Mouse (Mus musculus): ENCODE results near the gene Carmil2.
A peak's percentile ranks its signal among the peaks of the same experiment; 100 is the strongest.

Carmil2 gene

DNA sequence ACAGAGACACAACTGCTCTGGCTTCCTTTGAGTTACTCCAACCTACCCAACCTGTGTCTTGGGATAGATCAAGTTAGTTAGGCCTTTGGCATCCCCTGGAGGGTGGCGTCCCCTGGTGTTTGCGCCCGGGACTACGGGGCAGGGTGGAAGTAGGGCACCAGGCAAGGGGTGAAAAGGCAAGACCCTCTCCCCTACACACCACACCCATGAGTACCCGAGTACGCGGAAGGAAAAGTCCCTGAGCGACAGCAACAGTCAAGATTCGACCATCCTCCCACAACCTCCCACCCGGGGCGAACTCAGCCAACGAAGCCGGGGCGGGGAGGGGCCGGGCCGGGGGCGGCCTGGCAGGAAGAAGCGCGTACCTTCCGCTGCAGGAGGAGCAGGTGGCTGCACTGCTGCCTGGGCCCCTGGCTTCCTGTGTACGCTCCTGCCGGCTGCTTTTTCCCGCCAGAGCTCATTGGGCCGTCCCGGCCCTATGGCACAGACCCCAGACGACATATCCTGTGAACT, at the start of gene Carmil2:
Gene Carmil2, plus strand, starts transcription at position 479 of the 513 bp plus-strand sequence.
- DNase-seq (ENCODE audit: low spot score in 2 of 2), result no peak

GRCm38 (mm10) chr8:105636963-105637510, 49.0 kb upstream of the Carmil2 start, which contains the start of gene Agrp:
Gene Agrp, minus strand, starts transcription at chr8:105637393.
- DNase-seq (ENCODE audit: low spot score in 2 of 2), result peak in 1 of 2 experiments; percentile 49

DNA sequence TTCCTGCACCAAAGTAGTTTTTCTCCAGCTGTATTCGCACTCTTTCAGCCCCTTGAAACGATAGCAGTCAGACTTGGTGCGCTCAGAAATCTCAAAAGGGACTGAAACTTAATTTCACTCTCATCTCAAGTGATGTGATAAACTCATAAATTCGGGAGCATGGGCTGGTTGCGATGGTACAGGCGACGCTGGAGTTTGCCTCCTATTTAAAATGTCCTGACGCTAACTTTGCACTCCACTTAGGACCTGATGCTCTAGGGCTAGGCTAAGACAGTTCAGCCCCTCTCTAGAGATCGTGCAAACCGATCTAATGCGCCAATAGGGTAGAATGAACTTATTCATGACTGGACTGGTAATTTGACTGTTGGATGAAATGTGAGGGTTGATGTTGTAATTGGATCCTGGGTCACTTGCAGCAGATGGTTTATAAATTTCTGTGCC, 48.5 kb upstream of the Carmil2 start:
- DNase-seq (ENCODE audit: low spot score in 2 of 2), result no peak

DNA sequence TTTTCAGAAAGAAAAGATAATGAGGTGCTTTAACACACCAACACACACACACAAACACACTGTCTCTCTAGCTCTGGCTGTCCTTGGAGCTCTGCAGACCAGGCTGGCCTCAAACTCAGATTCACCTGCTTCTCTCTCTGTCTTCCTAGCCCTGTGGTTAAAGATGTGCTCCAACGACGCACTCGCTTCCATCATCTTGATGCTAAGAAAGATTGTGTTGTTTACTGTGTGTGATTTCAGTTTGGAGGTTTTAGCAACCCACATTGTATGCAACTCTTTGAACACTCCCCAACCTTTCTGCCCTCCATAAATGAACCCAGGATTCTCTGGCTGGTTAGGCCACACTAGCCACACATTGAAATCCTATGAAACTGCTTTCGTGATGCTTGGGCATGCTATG, 47.6 kb upstream of the Carmil2 start:
- DNase-seq (ENCODE audit: low spot score in 2 of 2), result no peak

GRCm38 (mm10) chr8:105639835-105640234, 46.2 kb upstream of the Carmil2 start:
- DNase-seq (ENCODE audit: low spot score in 2 of 2), result no peak

- no peak for DNase-seq (ENCODE audit: low spot score in 2 of 2)
Measured at GRCm38 (mm10) chr8:105640511-105640910, 45.6 kb upstream of the Carmil2 start.

- DNase-seq (ENCODE audit: low spot score in 2 of 2), result no peak
Measured at GRCm38 (mm10) chr8:105645205-105645604, 40.9 kb upstream of the Carmil2 start.

DNA sequence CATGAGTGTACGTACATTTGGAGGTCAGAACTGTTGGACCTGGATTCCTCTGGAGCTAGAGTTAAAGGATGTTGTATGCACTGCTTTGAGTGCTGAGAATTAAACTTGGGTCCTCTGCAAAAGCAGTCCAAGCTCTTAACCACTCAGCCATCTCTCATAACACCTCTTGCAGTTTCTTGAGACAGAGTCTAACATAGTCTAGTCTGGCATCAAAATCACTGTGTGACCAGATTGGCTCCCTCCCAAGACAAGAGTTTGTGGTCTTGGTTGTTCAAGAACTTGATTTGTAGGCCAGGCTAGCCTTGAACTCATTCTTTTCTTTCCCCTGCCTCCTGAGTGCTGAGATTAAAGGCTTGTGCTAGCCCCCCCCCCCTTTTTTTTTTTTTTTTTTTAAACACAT, 37.1 kb upstream of the Carmil2 start:
- no peak for DNase-seq (ENCODE audit: low spot score in 2 of 2)

GRCm38 (mm10) chr8:105657641-105658040, 28.4 kb upstream of the Carmil2 start:
- DNase-seq (ENCODE audit: low spot score in 2 of 2), result no peak

DNA sequence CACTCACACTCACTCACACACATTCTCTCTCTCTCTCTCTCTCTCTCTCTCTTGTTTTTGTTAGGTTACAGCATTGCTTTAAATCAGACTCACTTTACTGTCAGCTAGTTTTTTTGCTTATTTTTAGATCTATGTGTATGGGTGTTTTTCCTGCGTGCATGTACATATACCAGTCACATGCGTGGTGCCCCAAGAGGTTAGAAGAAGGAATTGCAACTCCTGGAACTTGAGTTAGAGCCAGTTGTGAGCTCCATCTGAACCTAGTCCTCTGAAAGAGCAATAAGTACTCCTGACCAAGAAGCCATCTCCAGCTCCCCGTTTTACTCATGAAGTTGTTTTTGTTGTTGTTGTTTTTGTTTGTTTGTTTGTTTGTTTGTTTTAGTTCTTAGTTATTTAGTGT, 24.9 kb upstream of the Carmil2 start:
- DNase-seq (ENCODE audit: low spot score in 2 of 2), result no peak

DNA sequence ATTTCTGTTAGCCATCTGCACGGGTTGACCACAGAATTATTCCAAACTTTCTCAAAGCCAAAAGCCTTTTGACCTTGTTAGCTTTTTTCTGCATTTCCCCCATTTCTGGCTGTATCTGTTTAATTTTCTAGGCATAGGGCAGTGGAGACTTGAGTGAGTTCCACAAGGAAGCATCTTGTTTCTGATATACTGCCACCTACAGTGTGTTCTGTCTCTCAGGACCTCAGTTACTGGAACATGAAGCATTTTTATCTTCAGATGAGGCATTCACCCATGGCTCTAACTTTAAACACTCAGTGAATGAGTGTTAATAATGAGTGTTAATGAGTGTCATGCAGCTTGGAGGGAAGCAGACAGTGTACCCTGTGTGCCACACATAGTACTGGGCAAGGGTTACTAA, 8.2 kb upstream of the Carmil2 start:
- DNase-seq (ENCODE audit: low spot score in 2 of 2), result no peak

- no peak for DNase-seq (ENCODE audit: low spot score in 2 of 2)
Measured at GRCm38 (mm10) chr8:105685325-105685724, 749 bp upstream of the Carmil2 start.

DNA sequence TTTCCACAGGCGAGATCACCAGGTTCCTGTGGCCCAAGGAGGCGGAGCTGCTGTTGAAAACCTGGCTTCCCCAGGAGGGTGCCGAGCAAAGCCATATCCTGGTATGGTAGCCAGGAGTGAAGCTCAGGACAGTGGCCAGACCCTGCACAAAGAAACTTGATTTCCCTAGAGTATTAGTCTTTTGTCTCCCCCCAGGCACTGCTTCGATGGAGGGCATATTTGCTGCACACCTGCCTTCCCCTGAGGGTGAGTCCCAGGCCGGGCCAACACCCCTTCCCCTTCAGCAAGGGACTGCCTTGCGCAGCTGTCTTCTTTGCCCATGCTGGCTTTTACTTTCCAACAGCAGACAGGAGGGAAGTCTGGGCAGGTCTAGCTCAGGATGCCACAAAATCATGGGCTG, 477 bp downstream of the Carmil2 start:
- DNase-seq (ENCODE audit: low spot score in 2 of 2), result no peak

GRCm38 (mm10) chr8:105687512-105687911, 1.4 kb downstream of the Carmil2 start:
- no peak for DNase-seq (ENCODE audit: low spot score in 2 of 2)

DNA sequence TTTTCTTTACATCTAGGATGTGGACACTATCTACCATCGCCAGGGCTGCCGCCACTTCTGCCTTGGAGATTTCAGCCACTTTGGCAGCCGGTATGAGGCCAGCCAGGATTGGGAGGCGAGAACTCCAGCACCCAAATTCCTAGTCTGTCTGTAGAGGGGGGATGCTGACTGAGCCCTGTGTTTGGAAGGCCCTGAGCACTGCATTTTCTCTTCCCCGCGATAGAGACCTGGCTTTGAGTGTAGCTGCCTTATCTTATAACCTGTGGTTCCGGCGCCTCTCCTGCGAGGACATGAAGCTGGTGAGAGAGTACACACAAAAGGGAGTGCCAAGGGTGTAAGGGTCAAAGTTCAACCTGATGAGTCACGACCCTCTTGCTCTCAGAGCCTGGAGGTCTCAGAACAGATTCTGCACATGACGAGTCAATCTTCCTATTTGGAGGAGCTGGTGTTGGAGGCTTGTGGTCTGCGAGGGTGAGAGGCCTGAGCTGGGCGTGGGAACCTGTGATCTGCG, 2.2 kb downstream of the Carmil2 start:
- DNase-seq (ENCODE audit: low spot score in 2 of 2), result no peak

DNA sequence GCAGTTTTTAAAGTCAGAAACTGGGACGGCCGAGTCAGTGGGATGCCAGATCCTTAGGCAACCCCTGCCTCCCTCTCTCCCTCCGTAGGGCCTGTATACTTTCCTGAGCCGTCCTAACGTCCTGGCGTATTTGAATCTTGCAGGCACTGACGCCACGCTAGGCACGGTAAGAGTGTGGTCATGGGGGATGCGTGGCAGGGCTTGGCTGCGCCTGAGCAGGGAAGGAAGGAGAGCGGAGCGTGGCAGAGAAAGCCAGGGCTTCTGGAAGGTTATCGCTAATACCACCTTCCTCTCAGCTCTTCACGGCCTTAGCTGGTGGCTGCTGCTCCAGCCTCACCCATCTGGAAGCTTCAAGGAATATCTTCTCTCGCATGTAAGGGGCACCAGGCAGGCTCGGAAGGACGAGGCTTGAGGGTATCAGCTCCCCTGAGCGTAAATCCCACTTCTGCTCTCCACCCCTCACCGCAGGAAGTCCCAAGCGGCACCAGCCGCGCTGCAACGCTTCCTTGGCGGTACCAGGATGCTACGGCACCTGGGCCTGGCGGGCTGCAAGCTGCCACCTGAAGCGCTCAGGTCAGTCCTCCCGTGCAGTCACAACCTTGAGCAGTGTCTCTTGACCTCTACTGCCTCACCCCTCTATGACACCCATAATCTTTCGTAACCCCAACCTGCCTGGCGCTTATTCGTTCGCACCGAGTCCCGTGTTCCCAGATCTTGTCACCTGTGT, 3.3 kb downstream of the Carmil2 start:
- no peak for DNase-seq (ENCODE audit: low spot score in 2 of 2)

- DNase-seq (ENCODE audit: low spot score in 2 of 2), result no peak
Measured at GRCm38 (mm10) chr8:105689983-105690360, 3.9 kb downstream of the Carmil2 start.

DNA sequence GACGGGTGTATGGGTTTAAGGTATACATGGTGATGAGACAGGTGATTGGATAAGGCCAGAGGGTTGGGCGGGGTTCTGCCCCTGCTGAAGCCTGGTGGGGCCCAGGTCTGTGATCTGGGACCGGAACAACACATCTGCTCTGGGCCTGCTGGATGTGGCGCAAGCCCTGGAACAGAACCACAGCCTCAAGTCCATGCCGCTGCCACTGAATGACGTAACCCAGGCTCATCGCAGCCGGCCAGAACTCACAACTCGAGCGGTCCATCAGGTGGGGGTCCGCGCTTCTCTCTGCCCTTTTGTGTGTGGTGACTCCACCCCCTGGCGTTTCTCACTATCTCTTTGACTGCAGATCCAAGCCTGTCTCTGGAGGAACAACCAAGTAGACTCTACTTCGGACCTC, 4.9 kb downstream of the Carmil2 start:
- no peak for DNase-seq (ENCODE audit: low spot score in 2 of 2)

DNA sequence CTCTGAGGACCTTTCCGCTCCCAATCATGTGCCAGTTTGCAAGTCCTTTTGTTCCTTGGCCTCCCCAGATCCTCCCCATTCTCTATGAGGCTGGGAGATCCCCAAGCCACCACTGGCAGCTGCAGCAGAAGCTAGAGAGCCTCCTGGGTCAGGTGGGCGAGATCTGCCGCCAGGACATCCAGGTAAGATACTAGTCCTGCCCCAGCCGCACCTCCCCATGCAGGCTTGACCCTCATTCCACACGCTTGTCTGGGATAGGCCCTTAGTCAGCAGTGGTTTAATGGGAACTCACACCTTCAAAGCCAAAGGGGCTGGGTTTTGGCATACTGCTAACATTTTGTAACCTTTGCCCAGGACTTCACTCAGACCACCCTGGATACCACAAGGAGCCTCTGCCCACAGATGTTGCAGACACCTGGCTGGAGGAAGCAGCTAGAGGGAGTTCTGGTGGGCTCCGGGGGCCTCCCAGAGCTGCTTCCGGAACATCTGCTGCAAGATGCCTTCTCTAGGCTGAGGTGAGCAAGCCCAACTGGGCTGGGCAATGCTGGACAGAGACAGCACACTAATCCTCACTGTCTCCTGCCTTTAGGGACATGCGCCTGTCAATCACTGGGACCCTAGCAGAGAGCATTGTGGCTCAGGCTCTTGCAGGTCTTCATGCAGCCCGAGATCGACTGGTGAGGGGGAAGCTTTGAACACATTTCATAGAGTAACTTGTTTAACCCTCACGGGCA, 6.5 kb downstream of the Carmil2 start:
- DNase-seq (ENCODE audit: low spot score in 2 of 2), result no peak

- DNase-seq (ENCODE audit: low spot score in 2 of 2), result peak; percentile 76 to 84
Measured at GRCm38 (mm10) chr8:105693648-105694047, 7.6 kb downstream of the Carmil2 start.

DNA sequence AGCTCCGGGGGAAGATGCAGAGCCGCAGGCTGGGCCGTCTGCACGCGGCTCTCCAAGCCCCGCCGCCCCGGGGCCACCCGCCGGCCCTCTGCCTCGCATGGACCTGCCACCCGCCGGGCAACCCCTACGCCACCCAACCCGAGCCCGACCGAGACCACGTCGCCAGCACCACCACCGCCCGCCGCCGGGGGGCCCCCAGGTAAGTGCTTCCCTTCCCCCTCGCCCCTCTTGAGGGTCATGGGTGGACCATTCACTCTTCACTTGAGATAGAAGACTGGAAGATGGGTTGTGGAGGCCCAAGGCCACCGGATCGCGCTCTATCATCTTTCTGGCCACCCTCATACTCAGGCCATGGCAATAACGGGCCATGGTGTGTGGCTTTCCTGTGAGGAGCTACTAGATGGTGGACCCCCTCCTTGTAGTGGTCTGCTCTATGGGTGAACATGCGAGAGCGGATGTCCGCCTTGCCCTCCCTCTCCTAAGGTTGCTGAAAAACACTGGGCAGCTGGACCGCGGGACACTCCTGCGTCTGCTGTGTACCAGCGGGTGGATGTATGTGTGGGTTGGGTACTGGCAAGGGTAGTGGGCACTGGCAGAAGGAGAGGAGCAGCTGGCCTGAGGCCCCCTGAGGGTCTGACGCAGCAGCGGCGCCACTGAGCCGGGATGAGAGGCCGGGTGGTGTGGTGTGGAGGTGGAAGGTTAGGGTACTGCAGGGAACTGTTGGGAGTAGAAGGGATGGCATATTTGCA, 8.2 kb downstream of the Carmil2 start:
- peak; percentile 46 to 54 for DNase-seq (ENCODE audit: low spot score in 2 of 2)
